Mouse (Mus musculus): ENCODE measurements around the gene Gm5244.

DNA sequence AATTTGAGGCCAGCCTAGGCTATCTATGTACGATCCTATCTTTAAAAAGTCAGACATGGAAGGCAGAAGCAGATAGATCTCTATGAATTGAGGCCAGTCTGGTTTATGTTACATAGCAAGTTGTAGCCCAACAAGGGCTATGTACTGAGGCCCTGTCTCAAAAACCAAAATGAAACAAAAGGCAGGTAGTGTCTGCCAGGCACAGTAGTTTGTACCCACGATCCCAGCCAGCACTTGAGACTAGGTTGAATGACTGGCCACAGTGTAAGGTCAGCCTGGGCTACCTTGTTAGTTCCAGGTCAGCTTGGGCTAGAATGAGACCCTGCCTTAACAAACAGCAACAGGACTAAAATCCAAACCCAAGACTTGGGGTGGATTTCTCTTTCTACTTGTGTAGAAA is 45.9 kb upstream of the Gm5244 start:
- TF ChIP-seq GATA1 (IDR thresholded peaks at IDR 0.05; ENCODE audit: borderline replicate concordance, low read length) (no peak), TAL1 (conservative IDR thresholded peaks at IDR 0.05; ENCODE audit: low read depth, low read length) (no peak)
